Mouse (Mus musculus): ENCODE data around the gene Rsrc1.

- TF ChIP-seq CTCF (conservative IDR thresholded peaks at IDR 0.05; ENCODE audit: low read length), result no peak
- no peak for TF ChIP-seq NANOG (IDR thresholded peaks at IDR 0.05; ENCODE audit: borderline replicate concordance, low read length)
Measured at GRCm38 (mm10) chr3:66982181-66982911, 1.2 kb downstream of the Rsrc1 start.

Data from E14TG2a.4 (cell line).